Mouse (Mus musculus) myocyte (in vitro differentiated cells): ENCODE results near the gene Amz2.

ENCODE experiments used
- CEBPB ChIP-seq: IDR thresholded peaks from 2 replicates; pipeline ENCODE4 v1.6.1; 2011; ENCODE audit warnings: mild to moderate bottlenecking, moderate library complexity; ENCODE audit not compliant: poor library complexity, insufficient read depth, severe bottlenecking
- E2F4 ChIP-seq: IDR thresholded peaks from one replicate; pipeline ENCODE4 v1.6.1; 2011; ENCODE audit warnings: mild to moderate bottlenecking, control low read depth, moderate library complexity; ENCODE audit not compliant: insufficient read depth
- MAX ChIP-seq: IDR thresholded peaks from one replicate; pipeline ENCODE4 v1.6.1; 2011; ENCODE audit warnings: low read depth, mild to moderate bottlenecking, control low read depth
- MYOD1 ChIP-seq, 3 experiments: IDR thresholded peaks; one replicate each; pipeline ENCODE4 v1.6.1; 2011; ENCODE audit warnings: control low read depth in 2 of 3, low read depth in 2 of 3, mild to moderate bottlenecking in 2 of 3, moderate library complexity in 1 of 3; ENCODE audit not compliant: insufficient read length in 2 of 3, control insufficient read depth in 1 of 3
- MYOG ChIP-seq, 3 experiments: IDR thresholded peaks; one replicate each; pipeline ENCODE4 v1.6.1; 2011; ENCODE audit warnings: control low read depth in 2 of 3, low read depth in 2 of 3, mild to moderate bottlenecking in 2 of 3; ENCODE audit not compliant: insufficient read length in 2 of 3, control insufficient read depth in 1 of 3, insufficient read depth in 1 of 3
- POLR2A ChIP-seq: IDR thresholded peaks from one replicate; pipeline ENCODE4 v1.6.1; 2011; ENCODE audit warnings: low read depth, mild to moderate bottlenecking, control low read depth, moderate library complexity; ENCODE audit not compliant: insufficient read length
- POLR2AphosphoS2 ChIP-seq: IDR thresholded peaks from one replicate; pipeline ENCODE4 v1.6.1; 2011; ENCODE audit warnings: low read depth, control low read depth; ENCODE audit not compliant: insufficient read length
- TCF12 ChIP-seq: IDR thresholded peaks from one replicate; pipeline ENCODE4 v1.6.1; 2011; ENCODE audit warnings: mild to moderate bottlenecking, control low read depth; ENCODE audit not compliant: poor library complexity, insufficient read depth, severe bottlenecking

DNA sequence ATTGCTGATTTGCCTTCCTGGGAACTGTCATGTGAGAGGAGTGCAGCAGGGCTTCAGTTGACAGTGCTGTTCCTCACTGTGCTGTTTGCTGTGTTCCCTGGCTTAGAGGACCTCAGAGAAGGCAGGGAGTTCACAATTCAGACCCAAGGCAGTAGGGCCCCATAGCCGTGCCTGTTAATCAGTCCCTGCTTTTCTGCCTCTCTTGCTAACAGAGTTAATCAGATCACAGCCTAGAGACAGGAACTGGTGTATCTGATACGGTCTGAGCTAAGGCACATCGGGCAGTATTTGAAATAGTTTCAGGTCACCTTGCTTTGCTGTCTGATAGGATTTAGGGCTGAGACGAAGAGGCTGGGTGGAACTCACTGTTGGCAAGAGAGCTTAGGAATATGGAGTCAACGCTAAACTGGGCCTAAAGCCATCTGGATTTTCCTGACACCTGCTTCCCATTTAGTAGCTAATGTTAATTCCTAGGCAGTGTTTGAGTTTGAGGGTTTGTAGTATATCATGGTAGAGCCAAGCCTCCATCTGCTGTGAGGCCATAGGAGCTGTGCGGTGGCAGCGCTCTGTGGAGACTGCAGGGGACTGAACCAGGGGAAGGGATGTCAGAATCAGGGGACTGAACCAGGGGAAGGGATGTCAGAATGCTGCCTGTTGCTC, 49.1 kb upstream of the Amz2 start:
- TF ChIP-seq POLR2A (no peak), MYOG (IDR thresholded peaks at IDR 0.05; ENCODE audit: control insufficient read depth in 1 of 3, insufficient read depth in 1 of 3, insufficient read length in 2 of 3, low read depth in 2 of 3) (no peak), MYOD1 (IDR thresholded peaks at IDR 0.05; ENCODE audit: control insufficient read depth in 1 of 3, insufficient read length in 2 of 3, low read depth in 2 of 3) (no peak), POLR2AphosphoS2 (no peak), TCF12 (no peak), E2F4 (no peak), MAX (no peak), CEBPB (no peak)
